Mouse (Mus musculus): ENCODE measurements around the gene Pced1b. TPM values are rescaled to one million over a fixed set of nuclear protein-coding genes. Genes with fewer than 3 reads are reported as not detected.

Pced1b gene
- polyA plus RNA-seq, 1 experiment from 2014 or later = 3.2 TPM

DNA sequence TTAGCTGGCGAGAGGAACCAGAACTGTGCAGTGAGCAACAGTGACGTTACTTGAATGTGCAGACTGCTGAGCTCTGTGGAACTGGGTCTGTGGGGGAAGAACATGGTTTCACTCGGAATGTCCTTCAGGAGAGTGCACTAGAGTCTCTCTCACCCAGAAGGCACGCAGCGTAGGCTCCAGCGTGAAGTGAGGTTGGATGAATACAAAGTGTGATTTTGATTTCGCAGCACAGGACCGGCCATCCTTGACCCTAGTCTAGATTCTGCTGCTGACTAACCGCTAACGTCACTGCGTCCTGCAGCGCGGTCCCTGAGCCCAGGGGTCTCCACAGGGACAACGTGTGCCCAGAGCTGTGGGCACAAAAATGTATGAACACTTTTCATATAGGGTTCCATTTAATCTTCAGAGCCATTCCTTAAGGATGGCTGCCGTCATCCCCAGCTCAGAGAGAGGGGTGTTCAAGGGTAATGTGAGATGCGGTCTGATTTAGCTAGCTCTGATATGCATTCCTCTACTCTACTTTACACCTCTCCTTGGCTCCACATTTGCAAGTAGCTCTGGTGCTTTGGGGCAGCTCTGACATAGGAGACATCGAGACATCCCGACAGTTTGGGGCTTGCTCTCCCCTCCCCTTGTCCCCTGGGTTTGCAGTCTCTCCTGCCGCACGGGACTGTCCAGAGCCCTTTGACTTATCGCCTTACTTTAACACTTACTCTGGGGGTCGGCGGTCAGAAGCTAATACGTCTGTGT lies 101.8 kb downstream of the Pced1b start:
- no peaks in the 10 kb centered on the region for H3K9me3 ChIP-seq (ENCODE audit: control insufficient read depth, low read length)
- no peaks in the 10 kb centered on the region for H3K36me3 ChIP-seq (ENCODE audit: control insufficient read depth, insufficient read depth, low read length)
- WGBS = 83% methylated on average over 24 of the region's 24 CpGs
- H3K4me1 ChIP-seq (replicated peaks; ENCODE audit: control insufficient read depth, insufficient read depth, low read length) = no peaks in the 10 kb centered on the region
- no peaks in the 10 kb centered on the region for H3K27me3 ChIP-seq (ENCODE audit: control insufficient read depth, insufficient read depth, low read length)
- no peak overlapping the region for H3K27ac ChIP-seq (ENCODE audit: low read depth, low read length)
- DNase-seq (ENCODE audit: low spot score) (no peak), ATAC-seq (ENCODE audit: low FRiP score) (no peak)
- no peak overlapping the region for H3K4me3 ChIP-seq (ENCODE audit: low read depth, low read length)
- H3K4me2 ChIP-seq (replicated peaks; ENCODE audit: low read depth, low read length) = no peak overlapping the region
- H3K9ac ChIP-seq (ENCODE audit: low read depth, low read length) = no peak overlapping the region

DNA sequence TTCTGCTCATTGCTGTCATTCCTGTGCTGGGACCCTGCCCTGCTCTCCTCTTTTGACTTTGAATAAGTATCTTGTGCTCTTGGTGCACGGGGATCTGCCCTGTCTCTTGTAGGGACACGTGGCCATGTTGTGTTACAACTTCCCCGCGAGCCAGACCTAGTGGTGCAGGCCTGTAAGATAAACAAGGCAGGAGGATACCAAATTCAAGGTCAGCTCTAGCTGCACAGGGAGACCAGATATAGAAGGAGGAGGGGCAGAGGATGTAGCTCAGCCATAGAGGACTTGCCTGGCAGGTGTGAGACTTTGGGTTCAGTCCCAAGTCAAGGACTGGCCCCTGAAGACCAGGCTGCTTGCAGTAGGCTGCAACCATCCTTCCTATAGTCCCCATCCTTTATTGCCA lies 103.6 kb downstream of the Pced1b start:
- Histone ChIP-seq H3K4me2 (replicated peaks; ENCODE audit: low read depth, low read length) (no peak overlapping the region), H3K4me1 (replicated peaks; ENCODE audit: control insufficient read depth, insufficient read depth, low read length) (no peaks in the 10 kb centered on the region), H3K36me3 (ENCODE audit: control insufficient read depth, insufficient read depth, low read length) (no peaks in the 10 kb centered on the region), H3K9me3 (ENCODE audit: control insufficient read depth, low read length) (no peaks in the 10 kb centered on the region), H3K27ac (ENCODE audit: low read depth, low read length) (no peak overlapping the region), H3K27me3 (ENCODE audit: control insufficient read depth, insufficient read depth, low read length) (no peaks in the 10 kb centered on the region), H3K9ac (ENCODE audit: low read depth, low read length) (no peak overlapping the region), H3K4me3 (ENCODE audit: low read depth, low read length) (no peak overlapping the region)
- DNase-seq (ENCODE audit: low spot score) = no peak
- no peak for ATAC-seq (ENCODE audit: low FRiP score)
- WGBS = 78% methylated on average over 4 of the region's 4 CpGs

DNA sequence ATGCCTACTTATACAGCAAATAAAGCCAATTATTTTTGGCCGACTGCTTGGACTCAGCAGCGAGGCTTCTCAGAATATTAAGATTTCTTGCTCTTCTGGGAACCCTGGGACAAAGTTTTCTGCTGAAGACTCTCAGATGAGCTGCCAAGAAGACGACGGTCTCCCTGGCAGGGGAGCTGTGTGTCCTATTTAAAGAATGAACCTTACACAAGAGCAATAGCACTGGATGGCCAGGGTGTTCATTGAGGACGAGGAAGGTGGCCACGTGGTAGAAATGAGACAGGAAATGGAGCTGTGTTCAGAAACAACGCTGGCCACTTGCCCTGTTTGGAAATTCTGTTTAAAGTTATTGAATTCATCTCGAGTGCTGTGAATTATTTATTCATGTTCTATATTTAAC lies 104.1 kb downstream of the Pced1b start:
- H3K4me2 ChIP-seq (replicated peaks; ENCODE audit: low read depth, low read length) = no peak overlapping the region
- ATAC-seq (ENCODE audit: low FRiP score) = no peak
- no peaks in the 10 kb centered on the region for H3K36me3 ChIP-seq (ENCODE audit: control insufficient read depth, insufficient read depth, low read length)
- H3K4me3 ChIP-seq (ENCODE audit: low read depth, low read length) = no peak overlapping the region
- no peak overlapping the region for H3K9ac ChIP-seq (ENCODE audit: low read depth, low read length)
- H3K4me1 ChIP-seq (replicated peaks; ENCODE audit: control insufficient read depth, insufficient read depth, low read length) = no peaks in the 10 kb centered on the region
- no peaks in the 10 kb centered on the region for H3K9me3 ChIP-seq (ENCODE audit: control insufficient read depth, low read length)
- no peak overlapping the region for H3K27ac ChIP-seq (ENCODE audit: low read depth, low read length)
- 79% methylated on average over 8 of the region's 8 CpGs for WGBS
- no peaks in the 10 kb centered on the region for H3K27me3 ChIP-seq (ENCODE audit: control insufficient read depth, insufficient read depth, low read length)
- DNase-seq (ENCODE audit: low spot score) = no peak

DNA sequence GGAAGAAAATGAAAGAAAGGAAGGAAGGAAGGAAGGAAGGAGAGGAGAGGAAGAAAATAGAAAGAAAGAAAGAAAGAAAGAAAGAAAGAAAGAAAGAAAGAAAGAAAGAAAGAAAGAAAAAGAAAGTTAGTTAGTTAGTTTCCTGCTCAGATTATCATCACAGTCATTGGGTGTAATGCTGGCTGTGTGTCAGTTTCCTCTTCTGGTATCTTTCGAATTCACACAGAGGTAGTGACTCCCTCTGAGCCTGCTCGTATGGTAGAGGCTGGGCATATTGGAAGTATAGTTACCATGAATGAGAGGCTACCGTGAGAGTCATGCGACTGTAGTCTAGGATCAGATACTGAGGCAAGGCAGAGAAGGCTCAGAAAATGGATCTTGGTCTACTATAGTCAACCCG lies 104.8 kb downstream of the Pced1b start:
- H3K9ac ChIP-seq (ENCODE audit: low read depth, low read length) = no peak overlapping the region
- ATAC-seq (ENCODE audit: low FRiP score) = no peak
- WGBS = 96% methylated on average over 5 of the region's 5 CpGs

DNA sequence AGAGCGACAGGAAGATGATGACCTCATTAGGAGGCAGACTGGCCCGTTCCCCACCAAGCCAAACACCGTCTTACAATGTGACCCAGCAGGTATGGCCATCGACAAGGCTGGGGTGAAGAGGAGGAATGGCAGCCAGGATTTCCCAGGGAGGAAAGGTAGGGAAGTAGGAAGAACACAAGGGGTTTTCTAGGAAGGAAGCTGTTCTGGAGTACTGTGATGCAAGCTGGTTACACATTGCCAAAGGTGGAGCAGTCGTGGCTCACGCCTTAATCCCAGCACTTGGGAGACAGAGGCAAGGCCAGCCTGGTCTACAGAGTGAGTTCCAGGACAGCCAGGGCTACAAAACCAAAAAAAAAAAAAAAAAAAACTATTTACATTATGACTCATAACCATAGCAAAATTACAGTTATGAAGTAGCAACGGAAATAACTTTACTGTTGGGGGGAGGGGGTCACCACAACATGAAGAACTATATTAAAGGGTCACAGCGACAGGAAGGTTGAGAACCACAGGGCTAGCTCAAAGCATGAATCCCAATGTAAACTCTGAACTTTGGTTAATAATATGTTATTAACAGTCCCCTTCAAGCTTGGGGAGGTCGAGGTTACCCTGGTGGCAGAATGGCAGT lies 108.9 kb downstream of the Pced1b start:
- H3K4me1 ChIP-seq (replicated peaks; ENCODE audit: control insufficient read depth, insufficient read depth, low read length) = no peaks in the 10 kb centered on the region
- DNase-seq (ENCODE audit: low spot score) (no peak), ATAC-seq (ENCODE audit: low FRiP score) (no peak)
- H3K9ac ChIP-seq (ENCODE audit: low read depth, low read length) = no peak overlapping the region
- no peak overlapping the region for H3K4me2 ChIP-seq (replicated peaks; ENCODE audit: low read depth, low read length)
- 82% methylated on average over 9 of the region's 9 CpGs for WGBS
- no peaks in the 10 kb centered on the region for H3K9me3 ChIP-seq (ENCODE audit: control insufficient read depth, low read length)
- no peak overlapping the region for H3K27ac ChIP-seq (ENCODE audit: low read depth, low read length)
- no peak overlapping the region for H3K4me3 ChIP-seq (ENCODE audit: low read depth, low read length)
- H3K36me3 ChIP-seq (ENCODE audit: control insufficient read depth, insufficient read depth, low read length) = no peaks in the 10 kb centered on the region
- H3K27me3 ChIP-seq (ENCODE audit: control insufficient read depth, insufficient read depth, low read length) = no peaks in the 10 kb centered on the region

More for the DNA sequence above, 104.8 kb downstream of the Pced1b start:
- H3K4me3 ChIP-seq (ENCODE audit: low read depth, low read length) = no peak overlapping the region
- H3K4me2 ChIP-seq (replicated peaks; ENCODE audit: low read depth, low read length) = no peak overlapping the region
- H3K4me1 ChIP-seq (replicated peaks; ENCODE audit: control insufficient read depth, insufficient read depth, low read length) = no peaks in the 10 kb centered on the region
- DNase-seq (ENCODE audit: low spot score) = no peak
- no peaks in the 10 kb centered on the region for H3K36me3 ChIP-seq (ENCODE audit: control insufficient read depth, insufficient read depth, low read length)
- no peak overlapping the region for H3K27ac ChIP-seq (ENCODE audit: low read depth, low read length)
- no peaks in the 10 kb centered on the region for H3K9me3 ChIP-seq (ENCODE audit: control insufficient read depth, low read length)
- no peaks in the 10 kb centered on the region for H3K27me3 ChIP-seq (ENCODE audit: control insufficient read depth, insufficient read depth, low read length)

DNA sequence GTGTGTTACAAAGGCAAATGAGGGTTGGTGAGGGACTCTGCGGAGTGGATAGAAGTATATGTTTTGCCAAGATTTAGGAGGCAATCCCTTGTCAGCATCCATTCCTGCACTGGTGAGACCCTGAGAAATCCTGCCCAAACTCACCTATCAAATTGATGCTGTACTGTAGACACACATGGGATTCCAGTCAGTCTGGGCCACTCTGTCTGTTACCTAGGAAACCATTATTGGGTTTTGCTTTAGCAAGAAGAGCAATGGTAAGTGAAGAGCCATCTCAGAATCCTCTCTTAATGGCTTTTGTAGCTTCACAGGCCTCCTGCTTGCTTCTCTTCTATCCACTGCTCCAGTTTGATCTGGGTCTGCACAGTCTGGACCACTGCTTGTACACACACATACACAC lies 110.1 kb downstream of the Pced1b start:
- WGBS = 92% methylated on average over 1 of the region's 1 CpGs
- Histone ChIP-seq H3K36me3 (ENCODE audit: control insufficient read depth, insufficient read depth, low read length) (no peaks in the 10 kb centered on the region), H3K4me3 (ENCODE audit: low read depth, low read length) (no peak overlapping the region), H3K4me2 (replicated peaks; ENCODE audit: low read depth, low read length) (no peak overlapping the region), H3K27ac (ENCODE audit: low read depth, low read length) (no peak overlapping the region), H3K9me3 (ENCODE audit: control insufficient read depth, low read length) (no peaks in the 10 kb centered on the region), H3K9ac (ENCODE audit: low read depth, low read length) (no peak overlapping the region), H3K27me3 (ENCODE audit: control insufficient read depth, insufficient read depth, low read length) (no peaks in the 10 kb centered on the region), H3K4me1 (replicated peaks; ENCODE audit: control insufficient read depth, insufficient read depth, low read length) (no peaks in the 10 kb centered on the region)
- DNase-seq (ENCODE audit: low spot score) (no peak), ATAC-seq (ENCODE audit: low FRiP score) (no peak)

DNA sequence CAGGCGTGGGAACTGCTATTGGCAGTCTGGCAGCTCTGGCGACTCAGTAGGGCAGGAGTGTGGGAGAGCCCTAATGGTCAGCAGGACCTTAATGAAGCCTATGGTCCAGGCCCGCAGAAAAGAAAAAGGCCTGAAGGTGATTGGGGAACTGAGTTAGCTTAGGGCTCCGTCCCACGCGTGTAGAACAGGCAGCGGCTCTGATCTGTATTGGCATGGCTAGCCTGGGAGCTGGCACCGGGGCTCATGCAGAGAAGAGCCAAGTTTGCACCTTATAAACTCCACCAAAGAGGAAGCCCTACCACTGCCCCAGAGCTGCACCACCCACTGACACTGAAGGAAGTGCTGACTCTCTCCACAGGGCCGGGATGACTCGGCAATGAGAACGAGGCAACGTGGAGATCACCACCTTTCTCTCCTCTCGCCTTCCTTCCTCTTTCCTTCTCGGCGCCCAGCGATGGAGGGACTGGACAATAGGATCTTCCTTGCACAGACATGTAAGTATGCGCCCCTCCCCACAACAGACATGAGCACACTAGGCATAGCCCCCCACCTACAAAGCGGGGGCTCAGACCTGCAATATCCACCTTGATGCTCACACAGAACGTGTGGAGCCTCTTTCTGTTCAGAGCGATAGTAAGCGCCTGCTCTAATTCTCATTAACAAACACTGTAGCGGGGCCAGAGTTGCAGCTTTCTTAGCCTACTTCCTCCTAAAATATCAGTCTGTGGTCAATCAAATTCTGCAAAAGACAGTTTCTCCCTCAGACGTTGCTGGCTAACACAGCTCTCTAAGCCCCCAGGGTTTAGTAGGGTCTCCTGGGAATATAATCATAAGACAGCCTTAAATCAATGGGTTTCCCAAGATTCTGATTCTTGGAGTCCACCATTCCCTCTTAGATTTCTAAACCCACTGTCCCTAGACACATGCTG lies 114.2 kb downstream of the Pced1b start:
- DNase-seq (ENCODE audit: low spot score) = no peak
- Histone ChIP-seq H3K9me3 (ENCODE audit: control insufficient read depth, low read length) (no peaks in the 10 kb centered on the region), H3K27ac (ENCODE audit: low read depth, low read length) (no peak overlapping the region), H3K9ac (ENCODE audit: low read depth, low read length) (no peak overlapping the region), H3K4me2 (replicated peaks; ENCODE audit: low read depth, low read length) (no peak overlapping the region), H3K4me3 (ENCODE audit: low read depth, low read length) (no peak overlapping the region), H3K36me3 (ENCODE audit: control insufficient read depth, insufficient read depth, low read length) (no peaks in the 10 kb centered on the region), H3K27me3 (ENCODE audit: control insufficient read depth, insufficient read depth, low read length) (no peaks in the 10 kb centered on the region), H3K4me1 (replicated peaks; ENCODE audit: control insufficient read depth, insufficient read depth, low read length) (no peaks in the 10 kb centered on the region)
- no peak for ATAC-seq (ENCODE audit: low FRiP score)
- 86% methylated on average over 23 of the region's 23 CpGs for WGBS

DNA sequence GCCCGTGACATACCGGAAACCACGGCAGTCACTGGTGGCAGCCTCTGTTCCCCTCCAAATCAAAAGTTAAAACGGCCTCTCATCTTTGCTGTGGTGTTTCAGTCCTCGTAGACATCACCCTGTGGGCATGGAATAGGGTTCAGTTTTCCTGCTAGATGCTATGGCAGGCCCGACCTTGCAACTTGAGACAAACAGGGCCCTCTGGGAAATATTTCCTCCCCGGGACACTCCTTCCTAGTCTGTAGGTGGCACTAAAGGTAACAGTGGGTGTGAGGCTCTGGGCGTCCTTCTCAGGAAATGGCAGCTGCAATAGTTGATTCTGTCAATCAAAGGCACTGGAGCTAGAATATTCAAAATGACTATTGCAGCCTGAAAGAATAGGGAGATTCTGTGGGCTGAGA lies 114.9 kb downstream of the Pced1b start:
- Histone ChIP-seq H3K36me3 (ENCODE audit: control insufficient read depth, insufficient read depth, low read length) (no peaks in the 10 kb centered on the region), H3K27me3 (ENCODE audit: control insufficient read depth, insufficient read depth, low read length) (no peaks in the 10 kb centered on the region), H3K4me1 (replicated peaks; ENCODE audit: control insufficient read depth, insufficient read depth, low read length) (no peaks in the 10 kb centered on the region), H3K27ac (ENCODE audit: low read depth, low read length) (no peak overlapping the region), H3K9ac (ENCODE audit: low read depth, low read length) (no peak overlapping the region), H3K4me2 (replicated peaks; ENCODE audit: low read depth, low read length) (no peak overlapping the region), H3K9me3 (ENCODE audit: control insufficient read depth, low read length) (no peaks in the 10 kb centered on the region), H3K4me3 (ENCODE audit: low read depth, low read length) (no peak overlapping the region)
- 70% methylated on average over 8 of the region's 8 CpGs for WGBS
- ATAC-seq (ENCODE audit: low FRiP score) (no peak), DNase-seq (ENCODE audit: low spot score) (no peak)
